Mouse (Mus musculus): ENCODE results near the gene Myrfl. TPM values are rescaled to one million over a fixed set of nuclear protein-coding genes. Genes with fewer than 3 reads are reported as not detected.

Myrfl gene
- polyA plus RNA-seq, 1 experiment from 2014 or later = 0.12 TPM

- H3K27ac ChIP-seq = no peak overlapping the region
- H3K4me3 ChIP-seq (replicated peaks) = no peak overlapping the region
Measured at GRCm38 (mm10) chr10:116746281-116747011, 150.3 kb downstream of the Myrfl start.

GRCm38 (mm10) chr10:116742696-116743095, 154.0 kb downstream of the Myrfl start:
- no peak for ATAC-seq

More at GRCm38 (mm10) chr10:116746281-116747011, 150.3 kb downstream of the Myrfl start:
- H3K9me3 ChIP-seq = no peaks in the 10 kb centered on the region
- WGBS = 71% methylated on average over 10 of the region's 10 CpGs
- no peak for ATAC-seq
- H3K9ac ChIP-seq (replicated peaks) = no peak overlapping the region
- no peaks in the 10 kb centered on the region for H3K27me3 ChIP-seq
- H3K36me3 ChIP-seq = no peaks in the 10 kb centered on the region
- H3K4me2 ChIP-seq (replicated peaks) = no peak overlapping the region
- H3K4me1 ChIP-seq (replicated peaks) = no peaks in the 10 kb centered on the region

GRCm38 (mm10) chr10:116742189-116742588, 154.5 kb downstream of the Myrfl start:
- no peaks in the 10 kb centered on the region for H3K4me1 ChIP-seq (replicated peaks)
- no peak overlapping the region for H3K4me2 ChIP-seq (replicated peaks)
- H3K4me3 ChIP-seq (replicated peaks) = no peak overlapping the region
- WGBS = 94% methylated on average over 8 of the region's 8 CpGs
- H3K27ac ChIP-seq = no peak overlapping the region
- H3K36me3 ChIP-seq = no peaks in the 10 kb centered on the region
- H3K9me3 ChIP-seq = no peaks in the 10 kb centered on the region
- H3K9ac ChIP-seq (replicated peaks) = no peak overlapping the region
- no peak for ATAC-seq
- no peaks in the 10 kb centered on the region for H3K27me3 ChIP-seq

More at GRCm38 (mm10) chr10:116742696-116743095, 154.0 kb downstream of the Myrfl start:
- Histone ChIP-seq H3K4me3 (replicated peaks) (no peak overlapping the region), H3K4me1 (replicated peaks) (no peaks in the 10 kb centered on the region), H3K9ac (replicated peaks) (no peak overlapping the region), H3K4me2 (replicated peaks) (no peak overlapping the region), H3K27ac (no peak overlapping the region; the same call in 1 of the 2 replicates), H3K27me3 (no peaks in the 10 kb centered on the region), H3K9me3 (no peaks in the 10 kb centered on the region), H3K36me3 (no peaks in the 10 kb centered on the region)
- WGBS = 89% methylated on average over 2 of the region's 2 CpGs

GRCm38 (mm10) chr10:116741343-116741742, 155.4 kb downstream of the Myrfl start:
- no peaks in the 10 kb centered on the region for H3K4me1 ChIP-seq (replicated peaks)

GRCm38 (mm10) chr10:116740073-116740472, 156.6 kb downstream of the Myrfl start:
- H3K36me3 ChIP-seq = no peaks in the 10 kb centered on the region
- H3K4me1 ChIP-seq (replicated peaks) = no peaks in the 10 kb centered on the region
- H3K4me2 ChIP-seq (replicated peaks) = no peak overlapping the region
- H3K9ac ChIP-seq (replicated peaks) = no peak overlapping the region
- no peak overlapping the region for H3K27ac ChIP-seq
- no peak overlapping the region for H3K4me3 ChIP-seq (replicated peaks)
- WGBS = 85% methylated on average over 7 of the region's 7 CpGs
- no peaks in the 10 kb centered on the region for H3K9me3 ChIP-seq
- ATAC-seq = no peak
- H3K27me3 ChIP-seq = no peaks in the 10 kb centered on the region

More at GRCm38 (mm10) chr10:116741343-116741742, 155.4 kb downstream of the Myrfl start:
- Histone ChIP-seq H3K9me3 (no peaks in the 10 kb centered on the region), H3K27me3 (no peaks in the 10 kb centered on the region), H3K36me3 (no peaks in the 10 kb centered on the region), H3K4me3 (replicated peaks) (no peak overlapping the region), H3K27ac (no peak overlapping the region), H3K4me2 (replicated peaks) (no peak overlapping the region), H3K9ac (replicated peaks) (no peak overlapping the region)
- 87% methylated on average over 6 of the region's 6 CpGs for WGBS
- no peak for ATAC-seq

GRCm38 (mm10) chr10:116738533-116738932, 158.2 kb downstream of the Myrfl start:
- no peak for ATAC-seq
- 91% methylated on average over 8 of the region's 8 CpGs for WGBS
- H3K4me2 ChIP-seq (replicated peaks) = no peak overlapping the region

GRCm38 (mm10) chr10:116735607-116736006, 161.1 kb downstream of the Myrfl start:
- Histone ChIP-seq H3K4me2 (replicated peaks) (no peak overlapping the region), H3K27ac (no peak overlapping the region), H3K9me3 (no peaks in the 10 kb centered on the region), H3K9ac (replicated peaks) (no peak overlapping the region), H3K4me1 (replicated peaks) (no peaks in the 10 kb centered on the region), H3K27me3 (no peaks in the 10 kb centered on the region), H3K4me3 (replicated peaks) (no peak overlapping the region), H3K36me3 (no peaks in the 10 kb centered on the region)
- ATAC-seq = no peak
- 92% methylated on average over 8 of the region's 8 CpGs for WGBS

More at GRCm38 (mm10) chr10:116738533-116738932, 158.2 kb downstream of the Myrfl start:
- Histone ChIP-seq H3K36me3 (no peaks in the 10 kb centered on the region), H3K4me1 (replicated peaks) (no peaks in the 10 kb centered on the region), H3K9me3 (no peaks in the 10 kb centered on the region), H3K27me3 (no peaks in the 10 kb centered on the region), H3K4me3 (replicated peaks) (no peak overlapping the region), H3K9ac (replicated peaks) (no peak overlapping the region), H3K27ac (no peak overlapping the region)

- H3K36me3 ChIP-seq = no peaks in the 10 kb centered on the region
- no peak overlapping the region for H3K4me3 ChIP-seq (replicated peaks)
- H3K4me1 ChIP-seq (replicated peaks) = no peaks in the 10 kb centered on the region
- H3K27me3 ChIP-seq = 0 out of 2 replicates have a peak, but pooled peaks cover 2% of the 10 kb centered on the region
- no peak for ATAC-seq
- H3K4me2 ChIP-seq (replicated peaks) = no peak overlapping the region
- H3K27ac ChIP-seq = no peak overlapping the region
- H3K9ac ChIP-seq (replicated peaks) = no peak overlapping the region
- whole genome bisulfite sequencing = 87% methylated on average over 7 of the region's 7 CpGs
- no peaks in the 10 kb centered on the region for H3K9me3 ChIP-seq
Measured at GRCm38 (mm10) chr10:116733651-116734050, 163.1 kb downstream of the Myrfl start.

- Histone ChIP-seq H3K4me3 (replicated peaks) (no peak overlapping the region), H3K4me2 (replicated peaks) (no peak overlapping the region), H3K9me3 (no peaks in the 10 kb centered on the region), H3K27me3 (0 out of 2 replicates have a peak, but pooled peaks cover 3% of the 10 kb centered on the region), H3K36me3 (no peaks in the 10 kb centered on the region), H3K9ac (replicated peaks) (no peak overlapping the region), H3K4me1 (replicated peaks) (peaks cover 6% of the 10 kb centered on the region; the same call in 1 of the 2 replicates), H3K27ac (no peak overlapping the region)
- no peak for ATAC-seq
- 57% methylated on average over 10 of the region's 10 CpGs for WGBS
Measured at GRCm38 (mm10) chr10:116730033-116730652, 166.6 kb downstream of the Myrfl start.

- Histone ChIP-seq H3K36me3 (no peaks in the 10 kb centered on the region), H3K4me3 (replicated peaks) (no peak overlapping the region), H3K27me3 (0 out of 2 replicates have a peak, but pooled peaks cover 3% of the 10 kb centered on the region), H3K9ac (replicated peaks) (no peak overlapping the region), H3K4me2 (replicated peaks) (no peak overlapping the region), H3K9me3 (no peaks in the 10 kb centered on the region), H3K4me1 (replicated peaks) (peaks cover 6% of the 10 kb centered on the region; the same call in 1 of the 2 replicates), H3K27ac (no peak overlapping the region)
- 83% methylated on average over 9 of the region's 10 CpGs for WGBS
- no peak for ATAC-seq
Measured at GRCm38 (mm10) chr10:116728860-116729259, 167.9 kb downstream of the Myrfl start.

GRCm38 (mm10) chr10:116727702-116728298, 168.9 kb downstream of the Myrfl start:
- Histone ChIP-seq H3K9me3 (no peaks in the 10 kb centered on the region), H3K27me3 (0 out of 2 replicates have a peak, but pooled peaks cover 3% of the 10 kb centered on the region), H3K9ac (replicated peaks) (no peak overlapping the region), H3K4me2 (replicated peaks) (peak overlapping the region; percentile 17; the same call in 1 of the 2 replicates), H3K36me3 (no peaks in the 10 kb centered on the region), H3K4me1 (replicated peaks) (peaks cover 6% of the 10 kb centered on the region; the same call in 1 of the 2 replicates), H3K4me3 (replicated peaks) (no peak overlapping the region), H3K27ac (no peak overlapping the region)
- WGBS = 30% methylated on average over 14 of the region's 14 CpGs
- ATAC-seq = no peak
